Mouse (Mus musculus) brain, embryonic 14.5 days (tissue): Measurements from ENCODE around the gene Dner.

Experiments
- CTCF ChIP-seq: fragments of 200-500 bp; IDR thresholded peaks from 2 replicates; pipeline ENCODE4 v1.5.1; 2012; ENCODE audit warnings: inconsistent platforms, mild to moderate bottlenecking, moderate library complexity, borderline replicate concordance; ENCODE audit not compliant: insufficient read depth, insufficient read length; ENCODE audit errors: extremely low read depth
- POLR2A ChIP-seq: fragments of 200-500 bp; IDR thresholded peaks from 2 replicates; pipeline ENCODE4 v1.6.1; 2012; ENCODE audit warnings: mild to moderate bottlenecking, inconsistent platforms, borderline replicate concordance; ENCODE audit not compliant: poor library complexity, insufficient read depth, insufficient read length, severe bottlenecking; ENCODE audit errors: extremely low read depth

GRCm38 (mm10) chr1:84474274-84474673 lies 221.7 kb downstream of the Dner start:
- TF ChIP-seq POLR2A = no peak
- TF ChIP-seq CTCF = no peak
